21 mouse cellular contexts compared by ENCODE assay signal in genomic region chr14:30365866-30366265, GRCm38 (mm10).
DNase-seq lines count a peak whose midpoint lies in the region; ATAC-seq and TF ChIP-seq lines count a peak whose summit lies in the region.
"Had no signal": no experiment of that assay in that cellular context is flagged by ENCODE, and none has a peak within 500 bp of the region (broad histone marks: within the 10 kb centered on the region; RNA-seq: fewer than 3 reads in every experiment).

No protein-coding gene starts in this region.

- in situ Hi-C loops in Patski (cut with MboI; ENCODE audit: low pct_unique_long_range_greater_than_20kb), result no loop called here

- TF ChIP-seq CTCF in Patski (IDR thresholded peaks at IDR 0.05), result no peak

- CTCF ChIA-PET in Patski (lab: Charles Lee), result no interaction called here

- H3K27me3 ChIP-seq in Patski, result peaks cover 24% of the 10 kb centered on the region
- H3K27me3 ChIP-seq: heart, embryonic 12.5 days; lung, embryonic 15.5 days had no signal

- POLR2A ChIA-PET in Patski (lab: Charles Lee), result no interaction called here

- DNase-seq in frontal cortex, postnatal 14 days (ENCODE audit: low spot score in 2 of 2), result no peak
- DNase-seq in A20 (ENCODE audit: low read depth, low spot score) (peak; percentile 67), Patski (ENCODE audit: low read depth, low spot score) (peak; percentile 0)
- peak; percentile 79 for DNase-seq in layer of hippocampus, adult 9-11 months
- no peak for DNase-seq in c-Kit-positive CD71-positive TER-119-positive erythroid progenitor cells, embryonic 14.5 days (ENCODE audit: low spot score)
- DNase-seq in gastrocnemius, adult 8-10 months (ENCODE audit: low spot score in 2 of 2), result no peak
- DNase-seq: cerebellum, adult 9-10 months; embryo, embryonic 11 days; heart, postnatal 36 days; kidney, adult 8-10 months; kidney, postnatal 36 days; left cerebral cortex, postnatal 4 days; right cerebral cortex, postnatal 14 days had no signal

- peak; percentile 80 for ATAC-seq in frontal cortex, adult (ENCODE audit: low TSS enrichment)
- no peak for ATAC-seq in Patski
- ATAC-seq in megakaryocyte progenitor cell, adult 5-6 weeks (replicated peaks; ENCODE audit: poor library complexity), result no peak
- ATAC-seq: activated CD4-positive, CD25-positive, alpha-beta regulatory T cell, adult 4 months; CD4-positive, CD25-positive, alpha-beta regulatory T cell, adult 4 months; hindbrain, postnatal 0 days; liver, embryonic 12.5 days had no signal

Comparison
In these comparisons a context has a peak if more than half of its experiments do, and no peak if none do; other contexts are left out.
1. DNase-seq: peak in A20 (single experiment), Patski (single experiment) and layer of hippocampus, adult 9-11 months (single experiment); none in frontal cortex, postnatal 14 days (0 of 2), c-Kit-positive CD71-positive TER-119-positive erythroid progenitor cells, embryonic 14.5 days (single experiment) and gastrocnemius, adult 8-10 months (0 of 2).